Mouse (Mus musculus): ENCODE results near the gene Tcl1b1.
"Not testable (repeated sequence)": the region's sequence is repeated elsewhere in the genome, so short reads cannot be mapped to it uniquely, and the experiment has no call there.

Gene Tcl1b1

DNA sequence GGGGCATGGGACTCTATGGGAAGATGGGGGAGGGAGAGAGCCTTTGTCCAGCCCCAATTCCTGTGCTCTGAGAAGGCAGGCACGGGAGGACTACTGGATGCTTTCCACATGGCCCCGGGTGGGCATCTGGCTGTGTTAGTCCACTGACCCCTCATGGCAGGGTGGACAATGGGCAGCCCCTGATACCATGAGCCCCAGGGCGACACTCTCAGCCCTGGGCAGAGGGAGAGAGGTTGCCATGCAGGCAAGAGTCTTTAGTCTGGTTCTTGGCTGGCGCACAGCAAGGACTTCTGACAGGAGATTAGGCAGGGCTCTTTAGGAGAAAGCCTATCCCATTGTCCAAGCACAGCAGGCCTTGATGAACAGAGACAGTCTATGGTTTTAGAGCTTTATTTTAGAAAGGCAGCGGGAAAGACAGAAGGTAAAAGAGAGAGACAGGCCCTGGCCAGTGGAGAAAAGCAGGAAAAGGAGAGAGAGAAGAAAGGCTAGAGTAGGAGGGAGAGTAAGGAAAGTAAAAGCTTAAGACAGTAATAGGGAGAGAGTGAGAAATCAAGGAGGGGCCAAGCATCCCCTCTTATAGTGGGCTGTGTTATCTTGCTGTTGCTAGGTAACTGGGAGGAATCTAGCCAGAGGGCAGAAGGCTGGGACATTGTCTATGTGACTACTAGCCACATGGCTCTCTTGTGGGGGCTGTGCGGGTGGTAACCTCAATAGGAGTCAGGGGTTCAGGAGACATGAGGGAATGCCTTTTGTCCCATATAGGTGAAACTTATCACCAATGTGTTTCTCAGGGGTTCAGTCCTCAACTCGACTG is 40.4 kb downstream of the Tcl1b1 start:
- not testable (repeated sequence) for DNase-seq (ENCODE audit: low spot score)

DNA sequence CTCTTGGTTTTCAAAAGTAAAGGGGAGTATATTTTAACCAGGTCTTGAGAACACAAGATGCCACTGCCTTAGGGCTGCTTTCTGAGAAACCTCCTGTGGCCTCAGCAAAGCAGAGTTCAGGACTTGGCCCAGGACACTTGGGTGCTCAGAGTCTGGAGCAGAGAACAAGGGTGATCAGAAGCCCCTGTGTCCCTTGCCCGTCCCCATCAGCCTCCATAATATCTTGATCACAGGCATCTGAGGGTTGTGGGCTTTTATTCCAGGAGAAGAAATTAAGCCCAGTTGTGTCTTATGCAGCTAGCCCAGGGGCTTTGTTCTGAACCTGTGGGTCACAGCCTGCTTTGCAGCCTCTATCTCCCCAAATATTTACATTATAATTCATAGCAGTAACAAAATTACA is 42.2 kb downstream of the Tcl1b1 start, which contains the start of gene Tcl1b4:
Gene Tcl1b4, plus strand, starts transcription at position 301 of the 400 bp plus-strand sequence.
- DNase-seq (ENCODE audit: low spot score), result not testable (repeated sequence)

DNA sequence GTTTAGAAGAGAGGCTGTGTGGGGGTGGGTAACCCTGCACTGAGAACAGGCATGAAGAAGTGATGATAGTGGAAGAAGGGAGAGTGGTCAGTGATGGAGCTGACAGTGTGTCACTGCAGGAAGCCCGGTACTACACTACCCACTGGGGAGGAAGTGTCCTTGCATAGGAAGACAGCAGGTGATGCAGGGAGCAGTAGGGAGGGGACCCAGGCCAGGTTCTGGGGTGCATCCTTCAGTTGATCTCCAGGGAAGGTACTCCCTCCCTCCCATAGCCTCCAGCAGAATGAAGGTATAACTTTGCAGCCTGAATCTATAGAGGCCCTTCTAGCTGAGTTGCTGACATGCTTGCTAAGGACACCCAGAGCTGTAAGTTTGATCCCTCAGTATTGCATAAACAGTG is 47.6 kb downstream of the Tcl1b1 start:
- no peak for DNase-seq (ENCODE audit: low spot score)

- no peak for DNase-seq (ENCODE audit: low spot score)
These were observed 49.0 kb downstream of the Tcl1b1 start for GRCm38 (mm10) chr12:105208441-105208840.

DNA sequence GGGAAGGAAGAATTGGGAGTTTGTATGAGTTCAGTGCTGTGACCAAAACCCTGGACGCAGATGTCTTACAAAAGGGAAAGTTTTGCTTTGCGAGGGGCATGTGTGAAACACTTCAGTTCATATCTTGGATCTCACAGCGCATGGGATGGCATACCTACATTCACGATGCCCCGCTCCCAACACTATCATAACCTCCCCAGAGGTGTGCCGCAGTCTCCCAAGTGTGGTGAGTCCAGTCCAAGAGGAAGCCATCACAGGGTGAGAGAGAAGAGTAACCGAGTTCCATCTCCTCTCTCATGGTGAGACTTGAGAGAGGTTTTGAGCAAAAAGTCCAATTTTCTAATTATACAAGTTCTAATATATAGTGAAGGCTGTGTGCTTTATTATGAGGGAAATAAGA is 49.7 kb downstream of the Tcl1b1 start:
- no peak for DNase-seq (ENCODE audit: low spot score)
